Mouse (Mus musculus): ENCODE data around the gene Ppp1r1b. TPM values are rescaled to one million over a fixed set of nuclear protein-coding genes. Genes with fewer than 3 reads are reported as not detected.

Ppp1r1b gene
- polyA plus RNA-seq, 2 experiments, result 2.9 to 3.6 TPM

DNA sequence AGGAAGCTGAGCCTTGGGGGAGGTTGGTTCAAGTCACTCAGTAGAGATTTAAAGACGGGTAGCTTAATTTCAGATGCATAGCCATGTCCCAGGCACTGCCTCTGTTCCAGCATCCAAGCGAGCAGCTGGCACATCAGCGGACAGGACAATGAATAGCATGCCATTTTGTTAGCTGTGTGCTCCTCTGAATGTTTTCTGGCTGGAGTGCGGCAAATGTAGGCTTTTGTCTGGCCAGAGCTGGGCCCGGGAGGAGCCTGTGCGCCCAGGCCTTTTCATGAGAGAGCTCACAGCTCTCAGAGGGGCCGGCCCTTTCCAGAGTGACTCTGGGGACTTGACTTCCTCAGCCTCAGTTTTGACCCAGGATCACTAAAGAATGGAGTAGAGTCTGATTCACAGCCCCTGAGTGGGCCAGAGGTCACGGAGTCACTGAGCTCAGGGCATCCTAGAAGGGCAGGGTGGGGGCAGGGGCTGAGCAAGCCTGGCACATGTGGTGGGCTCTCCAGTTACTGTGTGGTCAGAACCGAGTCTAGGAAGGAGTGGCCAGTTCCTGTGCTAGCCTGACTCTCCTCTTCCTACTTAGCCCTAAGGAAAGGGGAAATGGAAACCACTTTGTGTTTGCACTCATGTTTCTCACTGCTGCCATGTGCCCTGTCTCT is 12.8 kb downstream of the Ppp1r1b start:
- no peak overlapping the region for H3K27ac ChIP-seq (replicated peaks; ENCODE audit: low read depth, low read length)
- no peak overlapping the region for H3K4me3 ChIP-seq (replicated peaks; ENCODE audit: low read length)
- no peaks in the 10 kb centered on the region for H3K27me3 ChIP-seq (ENCODE audit: control insufficient read depth, insufficient read depth, low read length)
- H3K4me1 ChIP-seq (ENCODE audit: control insufficient read depth, insufficient read depth, low read length), result peaks cover 13% of the 10 kb centered on the region
- WGBS, result 77% methylated on average over 9 of the region's 9 CpGs
- DNase-seq (ENCODE audit: low spot score) (no peak), ATAC-seq (ENCODE audit: low FRiP score, low read depth) (no peak)
- no peak for TF ChIP-seq POLR2A (IDR thresholded peaks at IDR 0.05; ENCODE audit: borderline replicate concordance, extremely low read depth, insufficient read depth, insufficient read length)
- H3K4me2 ChIP-seq (replicated peaks; ENCODE audit: low read depth, low read length, severe bottlenecking), result no peak overlapping the region
- H3K9ac ChIP-seq (ENCODE audit: low read depth, low read length, severe bottlenecking), result no peak overlapping the region
- H3K9me3 ChIP-seq (ENCODE audit: control insufficient read depth, low read length), result no peaks in the 10 kb centered on the region
- H3K36me3 ChIP-seq (ENCODE audit: control insufficient read depth, insufficient read depth, low read length), result no peaks in the 10 kb centered on the region

- 86% methylated on average over 5 of the region's 5 CpGs for WGBS
- TF ChIP-seq POLR2A (IDR thresholded peaks at IDR 0.05; ENCODE audit: borderline replicate concordance, extremely low read depth, insufficient read depth, insufficient read length), result no peak
- H3K4me2 ChIP-seq (replicated peaks; ENCODE audit: low read depth, low read length, severe bottlenecking), result no peak overlapping the region
- no peak overlapping the region for H3K27ac ChIP-seq (replicated peaks; ENCODE audit: low read depth, low read length)
- DNase-seq (ENCODE audit: low spot score), result no peak
- no peak overlapping the region for H3K4me3 ChIP-seq (replicated peaks; ENCODE audit: low read length)
- no peaks in the 10 kb centered on the region for H3K36me3 ChIP-seq (ENCODE audit: control insufficient read depth, insufficient read depth, low read length)
- no peak for ATAC-seq (ENCODE audit: low FRiP score, low read depth)
- H3K9ac ChIP-seq (ENCODE audit: low read depth, low read length, severe bottlenecking), result no peak overlapping the region
- no peaks in the 10 kb centered on the region for H3K27me3 ChIP-seq (ENCODE audit: control insufficient read depth, insufficient read depth, low read length)
- peaks cover 7% of the 10 kb centered on the region for H3K4me1 ChIP-seq (ENCODE audit: control insufficient read depth, insufficient read depth, low read length)
- H3K9me3 ChIP-seq (ENCODE audit: control insufficient read depth, low read length), result no peaks in the 10 kb centered on the region
Observed at GRCm38 (mm10) chr11:98363817-98364216, 15.6 kb downstream of the Ppp1r1b start.

DNA sequence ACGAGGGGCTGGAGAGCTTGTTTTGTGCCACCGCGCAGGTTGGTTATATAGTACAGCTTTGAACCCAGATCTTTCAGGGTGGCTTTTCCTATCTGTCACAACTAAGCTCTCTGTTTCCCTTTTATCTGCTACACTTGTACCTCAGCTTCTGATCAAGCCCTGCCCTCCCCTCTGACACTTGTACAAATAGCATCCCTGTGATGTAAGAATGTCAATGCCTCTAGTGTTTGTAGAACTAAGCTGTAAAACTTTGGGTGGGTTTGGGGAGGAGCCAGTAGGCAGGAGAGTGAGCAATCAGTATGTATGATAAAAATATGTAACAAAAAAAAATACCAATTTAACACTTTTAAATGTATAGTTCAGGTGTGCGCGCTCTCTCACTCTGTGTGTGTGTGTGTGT is 16.2 kb downstream of the Ppp1r1b start:
- no peak for TF ChIP-seq POLR2A (IDR thresholded peaks at IDR 0.05; ENCODE audit: borderline replicate concordance, extremely low read depth, insufficient read depth, insufficient read length)
- Histone ChIP-seq H3K4me3 (replicated peaks; ENCODE audit: low read length) (no peak overlapping the region), H3K4me1 (ENCODE audit: control insufficient read depth, insufficient read depth, low read length) (peaks cover 2% of the 10 kb centered on the region), H3K9ac (ENCODE audit: low read depth, low read length, severe bottlenecking) (no peak overlapping the region), H3K27ac (replicated peaks; ENCODE audit: low read depth, low read length) (no peak overlapping the region), H3K27me3 (ENCODE audit: control insufficient read depth, insufficient read depth, low read length) (no peaks in the 10 kb centered on the region), H3K36me3 (ENCODE audit: control insufficient read depth, insufficient read depth, low read length) (no peaks in the 10 kb centered on the region), H3K4me2 (replicated peaks; ENCODE audit: low read depth, low read length, severe bottlenecking) (no peak overlapping the region), H3K9me3 (ENCODE audit: control insufficient read depth, low read length) (no peaks in the 10 kb centered on the region)
- DNase-seq (ENCODE audit: low spot score) (no peak), ATAC-seq (ENCODE audit: low FRiP score, low read depth) (no peak)
- WGBS, result 94% methylated on average over 5 of the region's 5 CpGs

DNA sequence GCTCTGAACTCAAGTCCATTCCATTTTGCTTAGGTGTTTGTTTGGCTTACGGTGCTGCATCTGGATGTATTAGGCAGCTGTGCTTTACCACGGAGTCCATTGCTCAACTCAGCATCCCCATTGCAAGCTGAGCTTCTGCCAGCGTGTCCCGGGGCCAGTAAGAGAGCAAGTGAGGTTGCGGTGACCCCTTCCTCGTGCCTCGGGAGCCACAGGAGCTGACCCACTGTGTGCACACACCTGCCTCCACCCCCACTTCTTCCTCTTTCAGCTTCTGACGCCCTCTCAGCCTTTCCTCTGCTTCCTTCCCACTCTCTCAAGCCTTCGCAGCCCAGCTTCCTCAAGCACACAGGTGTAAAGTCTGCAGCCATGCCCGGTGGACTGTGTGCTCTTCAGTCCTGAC is 18.1 kb downstream of the Ppp1r1b start:
- Histone ChIP-seq H3K4me3 (replicated peaks; ENCODE audit: low read length) (no peak overlapping the region), H3K27me3 (ENCODE audit: control insufficient read depth, insufficient read depth, low read length) (no peaks in the 10 kb centered on the region), H3K36me3 (ENCODE audit: control insufficient read depth, insufficient read depth, low read length) (no peaks in the 10 kb centered on the region), H3K4me1 (ENCODE audit: control insufficient read depth, insufficient read depth, low read length) (no peaks in the 10 kb centered on the region), H3K9me3 (ENCODE audit: control insufficient read depth, low read length) (no peaks in the 10 kb centered on the region), H3K4me2 (replicated peaks; ENCODE audit: low read depth, low read length, severe bottlenecking) (no peak overlapping the region), H3K9ac (ENCODE audit: low read depth, low read length, severe bottlenecking) (no peak overlapping the region), H3K27ac (replicated peaks; ENCODE audit: low read depth, low read length) (no peak overlapping the region)
- ATAC-seq (ENCODE audit: low FRiP score, low read depth) (no peak), DNase-seq (ENCODE audit: low spot score) (no peak)
- no peak for TF ChIP-seq POLR2A (IDR thresholded peaks at IDR 0.05; ENCODE audit: borderline replicate concordance, extremely low read depth, insufficient read depth, insufficient read length)
- 72% methylated on average over 10 of the region's 10 CpGs for WGBS

DNA sequence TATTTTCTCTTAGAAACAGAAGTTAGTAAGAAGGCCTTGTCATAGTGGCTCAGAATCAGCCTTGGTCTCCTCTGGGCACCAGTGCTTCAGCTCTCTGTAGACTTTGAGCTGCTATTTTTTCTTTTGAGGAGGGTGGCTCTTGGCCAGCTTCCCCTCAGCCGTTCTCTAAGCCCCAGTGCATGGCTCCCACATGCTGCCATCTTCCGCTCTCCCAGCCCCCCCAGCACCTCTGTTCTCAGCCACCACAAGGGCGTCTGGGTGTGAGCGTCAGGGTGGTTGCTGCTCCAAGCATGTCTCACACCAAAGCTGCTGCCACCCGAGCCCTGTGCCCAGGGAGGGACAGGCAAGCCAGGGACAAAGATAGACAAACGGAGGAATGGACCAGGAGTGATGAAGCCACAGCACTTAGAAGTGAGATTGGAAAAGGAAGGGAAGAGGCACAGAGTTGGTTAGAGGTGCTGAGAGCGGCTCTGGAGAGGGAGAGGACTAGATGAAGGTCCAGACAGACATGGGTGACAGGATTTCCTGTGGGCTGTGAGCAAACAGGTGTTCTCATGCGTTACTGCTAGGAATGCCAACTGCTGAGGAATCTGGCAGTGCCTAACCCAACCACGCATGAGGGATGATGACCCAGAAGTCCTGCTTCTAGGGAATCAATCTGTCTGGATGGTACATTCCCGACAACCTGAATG is 19.1 kb downstream of the Ppp1r1b start:
- Histone ChIP-seq H3K27me3 (ENCODE audit: control insufficient read depth, insufficient read depth, low read length) (no peaks in the 10 kb centered on the region), H3K9me3 (ENCODE audit: control insufficient read depth, low read length) (no peaks in the 10 kb centered on the region), H3K9ac (ENCODE audit: low read depth, low read length, severe bottlenecking) (no peak overlapping the region), H3K27ac (replicated peaks; ENCODE audit: low read depth, low read length) (no peak overlapping the region), H3K36me3 (ENCODE audit: control insufficient read depth, insufficient read depth, low read length) (no peaks in the 10 kb centered on the region), H3K4me3 (replicated peaks; ENCODE audit: low read length) (no peak overlapping the region), H3K4me1 (ENCODE audit: control insufficient read depth, insufficient read depth, low read length) (no peaks in the 10 kb centered on the region), H3K4me2 (replicated peaks; ENCODE audit: low read depth, low read length, severe bottlenecking) (no peak overlapping the region)
- no peak for TF ChIP-seq POLR2A (IDR thresholded peaks at IDR 0.05; ENCODE audit: borderline replicate concordance, extremely low read depth, insufficient read depth, insufficient read length)
- DNase-seq (ENCODE audit: low spot score) (no peak), ATAC-seq (ENCODE audit: low FRiP score, low read depth) (no peak)
- 81% methylated on average over 10 of the region's 10 CpGs for WGBS
